Mouse (Mus musculus) small intestine, adult 2 months (tissue): ENCODE measurements around the gene Gm12789. TPM values are rescaled to one million over a fixed set of nuclear protein-coding genes. Genes with fewer than 3 reads are reported as not detected.
"Not testable (repeated sequence)": the region's sequence is repeated elsewhere in the genome, so short reads cannot be mapped to it uniquely, and the experiment has no call there.

Experiments
- H3K27ac ChIP-seq: fragments of 200-500 bp; 2 replicates; pipeline ENCODE4 v1.5.1; 2012; ENCODE audit warnings: low read depth, low read length, control low read depth, inconsistent platforms; ENCODE audit not compliant: insufficient read depth
- H3K27me3 ChIP-seq: fragments of 200-500 bp; 2 replicates; pipeline ENCODE4 v1.6.1; 2012; ENCODE audit warnings: mild to moderate bottlenecking, moderate library complexity, low read length, inconsistent platforms; ENCODE audit not compliant: control insufficient read depth, insufficient read depth
- H3K36me3 ChIP-seq: fragments of 200-500 bp; 2 replicates; pipeline ENCODE4 v1.6.1; 2012; ENCODE audit warnings: mild to moderate bottlenecking, low read length, control low read depth, inconsistent platforms; ENCODE audit not compliant: control insufficient read depth, insufficient read depth
- H3K4me1 ChIP-seq: fragments of 200-500 bp; 2 replicates; pipeline ENCODE4 v1.6.1; 2012; ENCODE audit warnings: low read length, inconsistent platforms, mixed read lengths; ENCODE audit not compliant: control insufficient read depth, insufficient read depth, insufficient read length
- H3K4me3 ChIP-seq: fragments of 200-500 bp; 2 replicates; pipeline ENCODE4 v1.5.1; 2012; ENCODE audit warnings: low read depth, mild to moderate bottlenecking, control low read depth, inconsistent platforms, low read length, moderate library complexity
- CTCF ChIP-seq: fragments of 200-500 bp; IDR thresholded peaks from 2 replicates; pipeline ENCODE4 v1.5.1; 2012; ENCODE audit warnings: low read depth, mild to moderate bottlenecking, control low read depth, inconsistent platforms, low read length, moderate library complexity, mixed read lengths; ENCODE audit not compliant: insufficient replicate concordance, insufficient read length; ENCODE audit errors: extremely low read depth
- POLR2A ChIP-seq: fragments of 200-500 bp; IDR thresholded peaks from 2 replicates; pipeline ENCODE4 v1.6.1; 2012; ENCODE audit warnings: low read depth, mild to moderate bottlenecking, control low read depth, inconsistent platforms, low read length, moderate library complexity
- WGBS: fragments of 180-500 bp; shearing (Covaris S2); methylation state at CpG from one replicate; pipeline ENCODE4 v1.1.7; 2018; 5-methylcytosine and 5-hydroxymethylcytosine counted together
- polyA plus RNA-seq: library from polyadenylated mRNA; depleted of rRNA; stranded (reverse); fragments of >200 nt; gene quantifications from 2 replicates; pipeline ENCODE4 v1.2.3, GENCODE M21; 2012; rRNA removed

Gene Gm12789
- not detected in 2 replicates for polyA plus RNA-seq

DNA sequence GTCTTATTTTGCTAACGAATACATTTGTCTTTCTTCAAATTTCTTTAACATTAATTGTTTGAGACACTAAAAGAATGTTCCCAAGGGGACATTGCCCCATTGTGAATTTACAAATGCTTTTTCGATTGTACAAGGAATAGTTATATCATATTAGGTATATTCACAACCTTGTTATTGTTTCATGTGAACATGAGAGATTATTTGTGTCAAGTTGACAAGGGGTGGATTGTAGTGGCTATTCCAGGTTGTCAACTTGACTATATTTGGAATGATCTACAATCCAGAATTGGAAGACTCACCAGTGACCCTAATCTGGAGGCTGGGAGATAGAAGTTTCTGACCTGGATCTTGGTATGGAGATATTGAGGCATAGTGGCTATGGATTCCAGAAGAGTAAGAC, at the start of gene Gm12789:
Gene Gm12789 (plus strand): TSS at position 301 of the 400 bp plus-strand sequence.
- WGBS, result 84% methylated on average over 2 of the region's 2 CpGs
- H3K27ac ChIP-seq, H3K36me3 ChIP-seq, H3K27me3 ChIP-seq, H3K4me1 ChIP-seq, H3K4me3 ChIP-seq: not testable (repeated sequence)

- H3K36me3 ChIP-seq, H3K27ac ChIP-seq, H3K4me1 ChIP-seq, H3K4me3 ChIP-seq, H3K27me3 ChIP-seq: not testable (repeated sequence)
- WGBS, result 70% methylated on average over 2 of the region's 2 CpGs
These were observed 46.3 kb upstream of the Gm12789 start, which contains the start of gene Gm12794 for GRCm38 (mm10) chr4:101940107-101940506. Gene Gm12794, plus strand, starts transcription at chr4:101940407.

DNA sequence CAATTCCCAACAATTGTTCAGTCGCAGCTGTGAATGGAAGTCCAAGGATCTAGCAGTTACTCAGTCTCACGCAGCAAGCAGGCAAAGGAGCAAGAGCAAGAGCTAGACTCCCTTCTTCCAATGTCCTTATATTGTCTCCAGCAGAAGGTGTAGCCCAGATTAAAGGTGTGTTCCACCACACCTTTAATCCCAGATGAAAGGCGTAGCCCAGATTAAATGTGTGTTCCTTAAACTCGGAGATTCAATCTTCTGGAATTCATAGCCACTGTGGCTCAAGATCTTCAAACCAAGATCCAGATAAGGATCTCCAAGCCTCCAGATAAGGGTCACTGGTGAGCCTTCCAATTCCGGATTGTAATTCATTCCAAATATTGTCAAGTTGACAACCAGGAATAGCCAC, 5.5 kb upstream of the Gm12789 start, which contains the start of gene Gm12790:
Gene Gm12790 (minus strand): TSS at position 101 of the 400 bp plus-strand sequence.
- H3K36me3 ChIP-seq, H3K27me3 ChIP-seq, H3K4me3 ChIP-seq, H3K27ac ChIP-seq, H3K4me1 ChIP-seq: not testable (repeated sequence)
- WGBS, result 65% methylated on average over 1 of the region's 5 CpGs

DNA sequence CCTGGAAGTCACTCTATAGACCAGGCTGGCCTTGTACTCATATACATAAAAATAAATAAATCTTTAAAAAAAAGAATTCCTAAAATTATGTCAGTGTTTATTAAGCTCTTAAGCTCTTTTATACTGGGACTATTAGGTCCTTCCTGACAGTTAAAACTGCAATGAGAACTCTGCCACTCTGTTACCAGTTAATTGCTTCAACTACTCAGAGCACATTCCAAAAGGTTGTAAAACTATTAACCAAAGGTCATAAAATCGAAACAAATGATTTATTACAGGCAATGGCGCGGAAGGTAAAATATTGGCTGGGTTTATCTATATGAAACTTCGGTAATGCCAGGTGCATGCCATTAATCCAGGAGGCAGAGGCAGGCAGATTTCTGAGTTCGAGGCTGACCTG, 748 bp upstream of the Gm12789 start:
- Histone ChIP-seq H3K4me3 (no peak overlapping the region), H3K4me1 (no peaks in the 10 kb centered on the region), H3K36me3 (no peaks in the 10 kb centered on the region), H3K27me3 (no peaks in the 10 kb centered on the region), H3K27ac (no peak overlapping the region)
- TF ChIP-seq CTCF (no peak), POLR2A (no peak)
- 29% methylated on average over 5 of the region's 5 CpGs for WGBS

GRCm38 (mm10) chr4:101997426-101997825, 11.0 kb downstream of the Gm12789 start:
- H3K36me3 ChIP-seq, result no peaks in the 10 kb centered on the region
- H3K4me1 ChIP-seq, result no peaks in the 10 kb centered on the region
- WGBS, result 82% methylated on average over 5 of the region's 5 CpGs
- no peak overlapping the region for H3K27ac ChIP-seq
- TF ChIP-seq POLR2A, result no peak
- no peak for TF ChIP-seq CTCF
- no peak overlapping the region for H3K4me3 ChIP-seq
- H3K27me3 ChIP-seq, result no peaks in the 10 kb centered on the region

DNA sequence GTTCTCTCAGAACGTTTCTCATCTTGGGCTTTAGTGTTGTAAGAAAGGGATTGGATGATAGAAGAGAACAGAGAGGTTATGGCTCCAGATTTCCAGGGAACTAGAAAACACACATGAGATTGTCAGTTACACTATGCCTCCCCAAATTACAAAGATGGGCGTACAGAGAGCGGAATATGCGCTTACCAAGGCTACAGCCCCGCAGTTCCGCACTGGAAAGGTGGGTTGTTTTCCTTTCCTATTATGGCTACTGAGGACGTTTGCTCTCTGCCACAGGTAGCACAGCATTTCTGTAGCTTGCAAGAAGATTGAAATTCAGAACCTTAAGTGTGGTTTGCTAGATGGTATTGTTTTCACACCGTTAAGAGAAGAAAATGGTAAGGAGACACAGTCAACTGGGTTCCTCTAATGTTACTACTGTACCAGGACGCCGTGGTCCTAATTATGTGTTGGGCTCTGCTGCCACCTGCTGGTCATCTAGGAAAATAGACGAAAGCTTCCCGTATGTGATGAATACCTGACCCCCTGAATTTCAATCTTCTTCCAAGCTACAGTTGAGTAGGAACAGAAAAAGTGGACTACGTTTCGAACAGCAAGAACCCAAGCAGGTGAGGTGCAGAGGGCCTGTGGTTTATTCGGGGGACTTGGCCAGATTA, 12.0 kb downstream of the Gm12789 start:
- no peaks in the 10 kb centered on the region for H3K27me3 ChIP-seq
- no peak overlapping the region for H3K27ac ChIP-seq
- no peak overlapping the region for H3K4me3 ChIP-seq
- WGBS, result 32% methylated on average over 15 of the region's 15 CpGs
- H3K36me3 ChIP-seq, result no peaks in the 10 kb centered on the region
- H3K4me1 ChIP-seq, result no peaks in the 10 kb centered on the region
- TF ChIP-seq CTCF (peak; percentile 45; the same call in 1 of the 2 replicates), POLR2A (no peak)

- WGBS, result 83% methylated on average over 6 of the region's 6 CpGs
- H3K4me3 ChIP-seq, result no peak overlapping the region
- H3K27me3 ChIP-seq, result no peaks in the 10 kb centered on the region
- TF ChIP-seq CTCF, result no peak
- TF ChIP-seq POLR2A, result no peak
- no peaks in the 10 kb centered on the region for H3K4me1 ChIP-seq
- H3K27ac ChIP-seq, result no peak overlapping the region
- H3K36me3 ChIP-seq, result no peaks in the 10 kb centered on the region
These were observed 40.2 kb downstream of the Gm12789 start for GRCm38 (mm10) chr4:102026619-102027018.

Other genes with a start within 250 kb of the Gm12789 start
- gene B020004J07Rik, start 142.6 kb upstream of the Gm12789 start, polyA plus RNA-seq, result not detected in 2 replicates
- gene C130073F10Rik, start 92.8 kb upstream of the Gm12789 start, polyA plus RNA-seq, result not detected in 2 replicates
- not detected in 2 replicates for gene Gm12800, start 77.5 kb upstream of the Gm12789 start, polyA plus RNA-seq
- gene Gm12794, start 46.2 kb upstream of the Gm12789 start, polyA plus RNA-seq, result not detected in 2 replicates
- not detected in 2 replicates for gene Gm12790, start 5.6 kb upstream of the Gm12789 start, polyA plus RNA-seq
- 1.8 and 2.5 TPM in 2 replicates for gene Pde4b, start 100.9 kb downstream of the Gm12789 start, polyA plus RNA-seq